Mouse (Mus musculus): ENCODE data around the gene Aen. TPM values are rescaled to one million over a fixed set of nuclear protein-coding genes. Genes with fewer than 3 reads are reported as not detected.

Gene Aen
- polyA plus RNA-seq (2011; ENCODE audit: insufficient read depth, insufficient read length, low replicate concordance, missing spikeins), result 15.9 and 41.8 TPM in 2 replicates

DNA sequence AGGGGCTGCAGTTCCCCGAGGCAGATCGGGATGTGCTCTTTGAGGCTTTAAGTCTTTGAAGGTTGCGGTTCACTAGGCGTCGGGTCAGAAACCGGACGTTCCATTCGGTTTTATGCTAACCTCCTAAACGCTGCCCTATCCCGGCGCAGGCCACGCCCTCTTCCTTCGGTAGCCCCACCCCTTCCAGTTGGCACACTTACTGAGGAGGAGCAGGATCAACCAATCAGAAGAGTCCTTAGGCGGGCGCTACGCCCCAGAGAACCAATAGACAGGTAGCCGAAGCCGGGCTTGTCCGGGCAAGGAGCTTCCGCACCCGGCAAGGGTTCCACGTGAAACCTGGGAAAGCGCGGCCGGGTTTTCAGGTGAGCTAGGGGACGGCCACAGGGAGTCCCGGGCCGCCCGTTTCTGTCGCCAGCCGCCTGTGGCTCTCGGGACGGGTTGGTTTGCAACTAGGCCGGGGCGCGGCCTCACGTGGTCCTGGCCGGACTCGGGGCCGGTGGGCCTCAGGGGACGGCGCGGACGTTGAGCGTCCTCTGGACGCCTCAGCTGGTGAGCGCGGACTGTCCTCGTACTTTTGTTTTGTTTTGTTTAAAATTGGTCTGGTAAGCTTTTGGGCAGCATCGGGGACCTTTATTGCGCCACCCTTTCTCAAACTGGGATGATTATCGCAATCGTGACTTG lies at the start of gene Aen:
Gene Aen, plus strand, starts transcription at position 202 of the 681 bp plus-strand sequence.
- peaks cover 1% of the 10 kb centered on the region; the same call in 1 of the 2 replicates for H3K4me1 ChIP-seq (ENCODE audit: control insufficient read depth, insufficient read depth, low read length)
- H3K4me3 ChIP-seq (replicated peaks; ENCODE audit: control insufficient read depth, low read depth, low read length), result peak within 1 kb of the TSS; percentile 72
- WGBS, result under 1% methylated on average over 53 of the region's 53 CpGs
- H3K27ac ChIP-seq (ENCODE audit: control insufficient read depth, insufficient read depth, low read depth, low read length, poor library complexity), result no peak within 1 kb of the TSS
- TF ChIP-seq CTCF (IDR thresholded peaks at IDR 0.05; ENCODE audit: control insufficient read depth, insufficient read depth, low read length) (no peak), POLR2A (IDR thresholded peaks at IDR 0.05; ENCODE audit: borderline replicate concordance, control insufficient read depth, low read depth, low read length) (0 out of 2 replicates have a peak, but pooled peaks have one; percentile 27)

DNA sequence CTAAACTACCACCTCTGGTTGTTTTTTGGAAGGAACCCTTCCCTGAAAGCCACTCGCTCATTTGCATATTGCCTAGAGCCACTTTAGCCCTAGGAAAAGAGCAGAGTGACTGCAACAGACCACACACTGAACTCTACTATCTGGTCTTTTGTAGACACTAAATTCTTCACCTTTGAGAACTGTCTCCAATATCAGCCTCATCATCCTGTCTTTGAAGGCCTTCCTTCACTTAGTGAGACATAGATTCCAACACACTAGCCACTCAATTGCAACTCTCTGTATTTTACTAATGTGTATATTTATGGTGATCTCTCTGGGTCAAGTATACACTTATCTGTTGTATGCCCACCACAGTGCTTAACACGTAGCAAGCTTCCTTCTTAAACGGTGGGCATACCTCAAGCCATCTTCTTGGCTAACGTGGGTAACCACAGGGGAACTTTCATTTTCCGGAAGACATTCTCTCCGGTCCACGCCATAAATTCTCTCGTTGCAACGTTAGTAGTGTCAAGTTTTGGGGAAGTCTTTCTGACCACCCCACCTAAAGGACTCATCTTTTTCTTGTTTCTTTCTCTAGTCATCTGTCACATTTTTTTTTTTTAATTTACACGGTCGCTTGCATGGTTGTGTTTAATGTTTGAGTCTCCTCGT lies 49.5 kb upstream of the Aen start:
- TF ChIP-seq POLR2A (IDR thresholded peaks at IDR 0.05; ENCODE audit: borderline replicate concordance, control insufficient read depth, low read depth, low read length), result no peak
- TF ChIP-seq CTCF (IDR thresholded peaks at IDR 0.05; ENCODE audit: control insufficient read depth, insufficient read depth, low read length), result no peak
- Histone ChIP-seq H3K4me3 (replicated peaks; ENCODE audit: control insufficient read depth, low read depth, low read length) (peak overlapping the region; percentile 100), H3K27ac (ENCODE audit: control insufficient read depth, insufficient read depth, low read depth, low read length, poor library complexity) (peak overlapping the region; percentile 87), H3K4me1 (ENCODE audit: control insufficient read depth, insufficient read depth, low read length) (no peaks in the 10 kb centered on the region; the same call in 1 of the 2 replicates)
- WGBS, result 7% methylated on average over 12 of the region's 12 CpGs

DNA sequence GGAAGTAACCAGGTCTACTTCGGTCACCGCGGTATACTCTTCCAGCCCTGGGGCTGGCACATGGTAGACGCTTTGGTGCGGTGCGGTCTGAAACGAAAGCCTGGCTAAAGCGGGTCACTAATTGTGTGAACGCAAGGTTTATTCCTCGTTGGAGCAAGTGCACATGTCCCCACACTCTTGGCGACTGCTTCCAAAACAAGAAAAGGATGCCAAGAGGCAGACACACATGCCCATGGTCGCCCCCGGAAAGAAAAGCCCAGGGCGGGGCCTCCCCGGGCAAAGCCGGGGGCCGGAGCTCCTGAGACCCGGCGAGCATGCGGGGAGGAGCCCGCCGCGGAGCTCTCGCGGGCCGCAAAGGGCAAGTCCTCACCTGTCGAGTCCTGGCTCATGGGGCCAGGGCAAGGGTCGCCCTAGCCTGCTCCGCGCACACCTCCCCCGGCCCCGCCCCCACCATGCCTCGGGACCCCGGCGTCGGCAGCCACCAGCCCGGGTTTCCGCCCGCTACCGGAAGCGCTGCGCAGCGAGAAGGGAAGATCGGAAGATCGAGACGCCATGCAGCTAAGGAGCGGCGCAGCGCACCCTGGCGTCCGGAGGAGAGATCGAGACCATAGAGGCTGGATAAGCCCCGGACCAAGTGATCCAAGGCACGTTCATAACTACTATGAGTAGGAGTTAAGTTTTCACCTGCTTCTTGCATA lies 48.8 kb upstream of the Aen start, which contains the start of gene Det1:
Gene Det1, minus strand, starts transcription at position 527 of the 698 bp plus-strand sequence.
- Histone ChIP-seq H3K27ac (ENCODE audit: control insufficient read depth, insufficient read depth, low read depth, low read length, poor library complexity) (peak within 1 kb of the TSS; percentile 87), H3K4me1 (ENCODE audit: control insufficient read depth, insufficient read depth, low read length) (no peaks in the 10 kb centered on the region; the same call in 1 of the 2 replicates), H3K4me3 (replicated peaks; ENCODE audit: control insufficient read depth, low read depth, low read length) (peak within 1 kb of the TSS; percentile 100)
- TF ChIP-seq POLR2A (IDR thresholded peaks at IDR 0.05; ENCODE audit: borderline replicate concordance, control insufficient read depth, low read depth, low read length) (peak; percentile 66; the same call in 1 of the 2 replicates), CTCF (IDR thresholded peaks at IDR 0.05; ENCODE audit: control insufficient read depth, insufficient read depth, low read length) (peak; percentile 96)
- under 1% methylated on average over 54 of the region's 54 CpGs for WGBS

DNA sequence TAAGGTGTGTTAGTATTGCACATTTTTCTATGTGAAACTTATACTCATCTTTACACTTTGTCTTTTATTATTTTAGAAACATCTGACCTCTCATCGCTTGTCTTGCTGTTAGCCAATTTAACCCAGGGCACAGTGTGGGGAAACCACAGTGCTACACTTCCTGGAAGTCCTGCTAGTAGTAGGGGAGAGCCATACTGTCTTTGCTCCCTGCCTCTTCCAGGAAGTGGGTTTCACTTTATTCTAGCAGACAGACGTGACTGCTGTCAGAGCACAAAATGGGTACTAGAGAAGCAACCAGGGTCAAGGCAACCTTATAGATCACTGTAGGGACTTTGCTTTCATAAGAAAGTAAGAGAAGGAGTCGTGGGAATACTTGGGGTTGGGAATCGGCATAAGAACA lies 41.6 kb upstream of the Aen start:
- H3K4me3 ChIP-seq (replicated peaks; ENCODE audit: control insufficient read depth, low read depth, low read length), result no peak overlapping the region
- no peak overlapping the region for H3K27ac ChIP-seq (ENCODE audit: control insufficient read depth, insufficient read depth, low read depth, low read length, poor library complexity)
- 41% methylated on average over 4 of the region's 4 CpGs for WGBS
- H3K4me1 ChIP-seq (ENCODE audit: control insufficient read depth, insufficient read depth, low read length), result no peaks in the 10 kb centered on the region
- no peak for TF ChIP-seq CTCF (IDR thresholded peaks at IDR 0.05; ENCODE audit: control insufficient read depth, insufficient read depth, low read length)
- TF ChIP-seq POLR2A (IDR thresholded peaks at IDR 0.05; ENCODE audit: borderline replicate concordance, control insufficient read depth, low read depth, low read length), result no peak

DNA sequence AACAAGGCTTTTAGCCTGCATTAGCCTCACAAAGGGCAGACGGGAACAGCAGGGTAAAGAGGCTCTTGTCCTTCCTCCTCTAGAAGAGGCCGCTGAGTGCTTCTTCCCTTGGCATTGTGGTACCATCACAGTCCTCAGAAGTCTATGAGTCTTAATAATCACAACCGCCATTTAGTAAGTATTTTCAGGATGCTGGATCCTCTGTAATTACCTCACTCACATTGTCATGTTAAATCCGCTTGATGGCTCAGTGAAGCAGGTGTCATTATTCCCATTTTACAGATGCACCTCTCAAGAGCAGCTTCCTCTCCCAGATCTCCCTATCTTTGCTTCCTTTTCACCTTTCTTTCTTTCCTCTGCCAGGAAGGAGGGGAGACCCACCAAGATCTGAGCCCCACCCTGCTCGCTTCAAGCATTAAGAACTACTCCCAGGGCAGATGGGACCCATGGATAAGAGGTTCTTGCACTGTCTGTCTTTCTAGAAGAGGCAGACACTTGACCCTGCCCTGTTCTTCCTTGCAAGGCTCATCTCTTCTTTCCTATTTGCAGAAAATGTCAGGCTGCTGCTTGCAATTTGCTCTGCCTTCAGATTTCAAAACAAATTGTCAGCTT lies 40.5 kb upstream of the Aen start:
- TF ChIP-seq POLR2A (IDR thresholded peaks at IDR 0.05; ENCODE audit: borderline replicate concordance, control insufficient read depth, low read depth, low read length) (no peak), CTCF (IDR thresholded peaks at IDR 0.05; ENCODE audit: control insufficient read depth, insufficient read depth, low read length) (no peak)
- 73% methylated on average over 5 of the region's 5 CpGs for WGBS
- Histone ChIP-seq H3K4me3 (replicated peaks; ENCODE audit: control insufficient read depth, low read depth, low read length) (no peak overlapping the region), H3K27ac (ENCODE audit: control insufficient read depth, insufficient read depth, low read depth, low read length, poor library complexity) (no peak overlapping the region), H3K4me1 (ENCODE audit: control insufficient read depth, insufficient read depth, low read length) (no peaks in the 10 kb centered on the region)

DNA sequence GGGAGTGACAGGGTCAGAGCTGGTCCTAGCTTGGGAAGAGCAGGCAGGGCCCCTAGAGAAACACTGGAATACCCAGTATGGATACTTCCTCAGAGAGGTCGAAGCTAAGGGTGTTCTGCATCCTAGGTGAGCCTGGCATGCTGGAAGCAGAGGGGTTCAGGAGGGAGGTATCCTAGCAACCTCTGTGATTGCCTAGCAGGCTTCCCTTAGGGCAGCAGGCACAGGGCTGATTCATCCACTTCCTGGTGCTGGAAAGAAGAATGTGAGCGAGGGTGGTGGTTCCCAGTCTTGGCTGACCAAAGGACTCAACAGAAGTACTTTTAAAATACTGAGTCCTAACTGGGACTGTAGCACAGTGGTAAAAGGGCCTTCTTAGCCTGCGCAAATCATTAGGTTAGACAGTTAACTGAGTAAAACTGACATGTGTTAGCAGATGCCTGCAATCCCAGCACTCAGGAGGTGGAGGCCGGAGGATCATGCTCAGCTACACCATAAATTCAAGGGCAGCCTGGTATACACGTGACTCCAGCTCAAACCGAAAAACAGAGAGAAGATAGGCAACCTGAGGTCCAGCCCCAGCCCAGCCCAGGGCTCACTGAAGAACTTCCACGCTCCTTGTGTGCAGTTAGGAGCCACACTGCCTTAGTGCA lies 31.7 kb upstream of the Aen start:
- Histone ChIP-seq H3K4me1 (ENCODE audit: control insufficient read depth, insufficient read depth, low read length) (peaks cover 1% of the 10 kb centered on the region; the same call in 1 of the 2 replicates), H3K4me3 (replicated peaks; ENCODE audit: control insufficient read depth, low read depth, low read length) (no peak overlapping the region), H3K27ac (ENCODE audit: control insufficient read depth, insufficient read depth, low read depth, low read length, poor library complexity) (no peak overlapping the region)
- WGBS, result 67% methylated on average over 7 of the region's 7 CpGs
- no peak for TF ChIP-seq POLR2A (IDR thresholded peaks at IDR 0.05; ENCODE audit: borderline replicate concordance, control insufficient read depth, low read depth, low read length)
- TF ChIP-seq CTCF (IDR thresholded peaks at IDR 0.05; ENCODE audit: control insufficient read depth, insufficient read depth, low read length), result no peak

DNA sequence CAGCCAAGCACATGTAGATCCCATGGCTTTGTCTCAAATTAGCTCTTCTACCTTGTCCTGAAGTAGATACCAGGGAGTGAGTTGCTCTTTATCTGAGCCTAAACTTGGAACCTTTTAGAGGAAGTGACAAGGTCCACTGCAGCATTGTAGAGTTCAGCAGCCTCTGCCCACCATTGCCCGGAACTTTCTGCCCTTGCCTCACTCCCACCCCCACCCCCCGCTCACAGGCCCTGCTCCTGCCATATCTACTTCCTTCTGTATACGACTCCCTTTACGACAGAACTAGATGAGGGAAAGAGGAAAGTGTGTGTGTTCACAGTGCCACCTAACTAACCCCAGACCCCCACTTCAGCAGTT lies 31.2 kb upstream of the Aen start:
- H3K4me1 ChIP-seq (ENCODE audit: control insufficient read depth, insufficient read depth, low read length), result peaks cover 1% of the 10 kb centered on the region; the same call in 1 of the 2 replicates
- 8% methylated on average over 4 of the region's 4 CpGs for WGBS
- no peak overlapping the region for H3K4me3 ChIP-seq (replicated peaks; ENCODE audit: control insufficient read depth, low read depth, low read length)
- TF ChIP-seq CTCF (IDR thresholded peaks at IDR 0.05; ENCODE audit: control insufficient read depth, insufficient read depth, low read length) (no peak), POLR2A (IDR thresholded peaks at IDR 0.05; ENCODE audit: borderline replicate concordance, control insufficient read depth, low read depth, low read length) (no peak)
- no peak overlapping the region for H3K27ac ChIP-seq (ENCODE audit: control insufficient read depth, insufficient read depth, low read depth, low read length, poor library complexity)

All from bone marrow, adult 2 months (tissue).